Mouse (Mus musculus) kidney, adult 2 months (tissue): ENCODE data around the gene Hoxc12. TPM values are rescaled to one million over a fixed set of nuclear protein-coding genes. Genes with fewer than 3 reads are reported as not detected.
A peak's percentile ranks its signal among the peaks of the same experiment; 100 is the strongest.

Experiments
- DNase-seq: peaks from one replicate; pipeline ENCODE4 v3.0.0; 2021
- H3K27ac ChIP-seq: fragments of 200-500 bp; 2 replicates; pipeline ENCODE4 v1.5.1; 2012; ENCODE audit warnings: low read depth, low read length, control low read depth, inconsistent platforms; ENCODE audit not compliant: insufficient read depth
- H3K27me3 ChIP-seq: fragments of 200-500 bp; replicated peaks from 2 replicates; pipeline ENCODE4 v1.6.1; 2012; ENCODE audit warnings: mild to moderate bottlenecking, moderate library complexity, low read length, inconsistent platforms; ENCODE audit not compliant: control insufficient read depth, insufficient read depth
- H3K36me3 ChIP-seq: fragments of 200-500 bp; 2 replicates; pipeline ENCODE4 v1.6.1; 2012; ENCODE audit warnings: mild to moderate bottlenecking, moderate library complexity, low read length, inconsistent platforms; ENCODE audit not compliant: control insufficient read depth, insufficient read depth
- H3K4me1 ChIP-seq: fragments of 200-500 bp; 2 replicates; pipeline ENCODE4 v1.6.1; 2011; ENCODE audit warnings: low read length; ENCODE audit not compliant: control insufficient read depth, insufficient read depth
- H3K4me3 ChIP-seq: fragments of 200-500 bp; 2 replicates; pipeline ENCODE4 v1.5.1; 2011; ENCODE audit warnings: mild to moderate bottlenecking, low read depth, low read length, control low read depth; ENCODE audit not compliant: insufficient read depth
- CTCF ChIP-seq: fragments of 200-500 bp; conservative IDR thresholded peaks from 2 replicates; pipeline ENCODE4 v1.5.1; 2011; ENCODE audit warnings: low read depth, mild to moderate bottlenecking, control low read depth, low read length, moderate library complexity, mixed read lengths; ENCODE audit not compliant: insufficient read depth, insufficient read length
- POLR2A ChIP-seq: fragments of 200-500 bp; IDR thresholded peaks from one replicate; pipeline ENCODE4 v1.6.1; 2011; ENCODE audit warnings: low read depth, low read length, control low read depth
- WGBS: fragments of 180-500 bp; shearing (Covaris S2); methylation state at CpG from one replicate; pipeline ENCODE4 v1.1.7; 2018; 5-methylcytosine and 5-hydroxymethylcytosine counted together
- polyA plus RNA-seq: library from polyadenylated mRNA; depleted of rRNA; stranded (reverse); fragments of >200 nt; gene quantifications from 2 replicates; pipeline ENCODE4 v1.2.3, GENCODE M21; 2012

The Hoxc12 gene
- polyA plus RNA-seq, 1 experiment: not detected

DNA sequence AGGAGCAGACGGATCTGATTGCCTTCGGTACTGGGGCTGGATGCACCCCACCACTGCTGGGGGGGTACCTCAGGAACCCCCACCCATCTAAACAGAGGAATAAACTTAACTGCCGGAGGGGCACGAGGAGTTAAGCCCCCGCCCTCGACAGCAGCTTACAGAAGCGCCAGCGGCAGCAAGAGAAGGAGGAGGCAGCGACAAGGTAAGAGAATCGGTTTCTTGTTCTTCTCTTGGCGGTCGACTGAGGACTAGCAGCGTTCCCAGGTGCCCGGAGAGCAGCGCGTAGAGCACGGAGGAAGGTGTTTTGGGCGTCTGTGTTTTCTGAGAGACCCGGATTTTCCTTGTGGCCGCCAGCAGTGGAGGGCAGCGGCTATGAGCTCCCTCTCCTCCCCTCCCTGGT, 35.7 kb downstream of the Hoxc12 start:
- peak overlapping the region; percentile 63 for H3K27ac ChIP-seq
- H3K36me3 ChIP-seq: no peaks in the 10 kb centered on the region
- H3K4me3 ChIP-seq: peak overlapping the region; percentile 49
- TF ChIP-seq POLR2A (no peak), CTCF (no peak)
- 19% methylated on average over 21 of the region's 21 CpGs for whole genome bisulfite sequencing
- peaks cover 4% of the 10 kb centered on the region; the same call in 1 of the 2 replicates for H3K4me1 ChIP-seq
- no peaks in the 10 kb centered on the region for H3K27me3 ChIP-seq
- no peak for DNase-seq

GRCm38 (mm10) chr15:102972753-102973152, 36.2 kb downstream of the Hoxc12 start:
- WGBS: 38% methylated on average over 6 of the region's 6 CpGs
- Histone ChIP-seq H3K27me3 (no peaks in the 10 kb centered on the region), H3K27ac (peak overlapping the region; percentile 63), H3K36me3 (no peaks in the 10 kb centered on the region), H3K4me1 (peaks cover 6% of the 10 kb centered on the region; the same call in 1 of the 2 replicates), H3K4me3 (peak overlapping the region; percentile 49)
- no peak for DNase-seq
- TF ChIP-seq CTCF (no peak), POLR2A (no peak)

- H3K27me3 ChIP-seq: no peaks in the 10 kb centered on the region
- H3K4me1 ChIP-seq: peaks cover 11% of the 10 kb centered on the region; the same call in 1 of the 2 replicates
- H3K36me3 ChIP-seq: no peaks in the 10 kb centered on the region
- no peak overlapping the region for H3K27ac ChIP-seq
- WGBS: 27% methylated on average over 7 of the region's 7 CpGs
- no peak overlapping the region for H3K4me3 ChIP-seq
- peak; percentile 60 for DNase-seq
- TF ChIP-seq POLR2A: no peak
- no peak for TF ChIP-seq CTCF
Observed at GRCm38 (mm10) chr15:102975034-102975433, 38.5 kb downstream of the Hoxc12 start.

DNA sequence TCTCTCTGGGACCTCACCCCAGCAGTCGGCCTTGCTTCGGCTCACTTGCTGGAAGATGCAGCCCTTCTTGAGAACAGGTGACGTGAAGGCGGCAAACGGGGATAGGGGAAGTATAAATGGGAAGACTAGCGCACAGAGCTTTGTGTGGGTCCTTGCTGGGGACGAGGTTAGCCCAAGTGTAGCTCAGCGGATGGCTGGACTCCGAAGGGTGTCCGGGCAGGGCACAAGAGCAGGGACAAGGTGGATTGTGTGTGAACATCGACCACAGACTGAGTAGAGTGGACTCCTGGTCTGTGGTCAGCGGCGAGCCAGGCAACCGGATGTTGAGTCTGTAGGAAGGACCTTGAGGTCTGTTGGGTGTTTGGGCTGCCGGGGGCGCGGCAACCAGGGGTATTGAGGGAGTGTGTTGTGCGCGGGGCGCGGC, 39.1 kb downstream of the Hoxc12 start:
- Histone ChIP-seq H3K27ac (peak overlapping the region; percentile 79), H3K27me3 (no peaks in the 10 kb centered on the region), H3K36me3 (no peaks in the 10 kb centered on the region), H3K4me1 (peaks cover 11% of the 10 kb centered on the region), H3K4me3 (peak overlapping the region; percentile 47)
- DNase-seq: peak; percentile 67
- TF ChIP-seq POLR2A (no peak), CTCF (no peak)
- 11% methylated on average over 21 of the region's 21 CpGs for WGBS

DNA sequence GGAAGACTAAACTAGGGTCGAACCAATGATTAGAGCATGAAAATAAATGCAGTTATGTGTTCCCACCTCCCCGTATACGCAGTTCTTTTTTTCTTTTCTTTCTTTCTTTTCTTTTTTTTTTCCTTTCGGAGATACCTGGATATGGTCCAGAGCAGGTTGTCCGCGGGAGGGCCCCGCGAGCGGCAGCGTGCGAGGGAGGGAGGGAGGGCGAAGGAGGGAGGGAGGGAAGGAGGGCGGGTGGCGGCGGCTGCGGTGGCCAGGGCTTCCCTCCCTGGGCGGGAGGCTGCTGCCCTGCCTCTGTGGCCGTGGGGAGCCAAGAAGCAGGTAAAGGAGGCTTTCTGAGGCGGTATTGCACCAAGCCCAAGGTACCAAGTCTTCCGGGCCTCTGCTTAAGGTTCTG, 39.6 kb downstream of the Hoxc12 start, which contains the start of gene Hoxc9:
Gene Hoxc9 (plus strand): TSS at position 269 of the 400 bp plus-strand sequence.
- DNase-seq: no peak
- H3K27me3 ChIP-seq: no peaks in the 10 kb centered on the region
- WGBS: 2% methylated on average over 17 of the region's 20 CpGs
- H3K4me3 ChIP-seq: peak within 1 kb of the TSS; percentile 47
- H3K4me1 ChIP-seq: peaks cover 11% of the 10 kb centered on the region
- peak within 1 kb of the TSS; percentile 79 for H3K27ac ChIP-seq
- TF ChIP-seq POLR2A (no peak), CTCF (no peak)
- H3K36me3 ChIP-seq: no peaks in the 10 kb centered on the region

DNA sequence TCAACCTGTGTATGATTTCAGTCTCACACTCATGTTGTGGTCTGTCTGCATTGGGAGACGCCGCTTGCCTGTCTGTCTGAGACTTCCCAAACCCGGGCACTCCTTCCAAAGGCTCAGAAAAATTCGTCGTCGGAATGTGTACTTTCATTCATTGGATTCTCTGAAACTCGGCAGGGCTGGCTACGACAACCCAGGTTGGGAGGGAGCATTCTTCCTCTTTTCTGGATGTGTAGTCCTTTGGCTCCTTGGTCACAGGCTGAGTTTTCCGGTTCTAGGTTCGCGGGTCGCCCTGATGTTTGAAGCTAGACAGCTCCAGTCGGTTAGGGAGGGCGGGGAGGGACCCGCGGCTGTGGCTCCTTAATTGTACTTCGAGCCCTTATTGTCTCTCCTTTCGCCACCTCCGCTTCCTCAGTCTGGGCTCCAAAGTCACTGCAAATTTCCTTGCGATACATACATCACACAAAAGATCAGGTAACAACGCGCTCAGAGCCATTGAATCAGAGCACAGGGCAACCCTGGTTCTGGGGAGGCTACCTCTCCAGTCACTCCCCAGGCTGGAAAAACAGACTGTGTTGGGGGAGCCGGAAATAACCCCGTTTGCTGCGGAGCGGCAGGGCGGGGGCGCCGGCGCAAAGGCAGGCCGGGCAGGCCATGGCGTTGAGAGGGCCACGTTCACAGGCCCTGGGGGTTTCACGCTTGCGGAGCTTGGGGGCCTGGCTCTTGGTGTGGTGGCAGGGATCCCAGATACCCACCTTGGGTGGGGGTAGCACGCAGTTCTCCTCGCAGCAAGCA, 40.3 kb downstream of the Hoxc12 start:
- no peaks in the 10 kb centered on the region for H3K27me3 ChIP-seq
- WGBS: 1% methylated on average over 37 of the region's 37 CpGs
- H3K27ac ChIP-seq: peak overlapping the region; percentile 64
- H3K36me3 ChIP-seq: no peaks in the 10 kb centered on the region
- TF ChIP-seq POLR2A: no peak
- TF ChIP-seq CTCF: no peak
- H3K4me1 ChIP-seq: peaks cover 11% of the 10 kb centered on the region
- peak overlapping the region; percentile 47 for H3K4me3 ChIP-seq
- peak; percentile 58 for DNase-seq

DNA sequence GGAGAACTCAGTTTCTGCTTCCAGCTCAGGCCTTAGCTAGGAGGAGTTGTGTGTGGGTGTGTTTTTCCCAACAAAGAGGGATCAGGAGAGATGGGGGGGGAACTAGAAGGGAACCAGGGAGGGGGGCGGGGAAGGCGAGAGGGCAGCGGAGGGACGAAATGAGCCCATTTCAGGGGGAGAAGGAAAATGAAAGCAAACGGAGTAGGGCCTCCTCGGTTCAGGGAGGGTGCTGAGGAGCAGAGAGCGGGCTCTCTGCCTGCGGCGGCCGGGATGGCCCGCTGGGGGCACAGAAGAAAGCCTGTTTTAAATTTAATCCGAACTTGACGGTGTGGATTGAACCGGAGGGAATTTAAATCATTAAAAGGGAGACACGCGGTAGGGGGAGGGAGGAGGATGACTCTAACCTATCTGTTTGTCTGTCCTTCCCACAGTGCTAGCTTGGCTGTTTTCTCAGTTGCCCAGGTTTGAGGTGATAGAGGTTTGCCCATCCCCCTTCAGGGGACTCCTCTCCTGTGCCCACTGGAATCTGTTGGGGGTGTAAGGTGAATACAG, 40.9 kb downstream of the Hoxc12 start:
- H3K4me3 ChIP-seq: peak overlapping the region; percentile 47
- DNase-seq: no peak
- 13% methylated on average over 16 of the region's 16 CpGs for WGBS
- no peaks in the 10 kb centered on the region for H3K27me3 ChIP-seq
- peak overlapping the region; percentile 64 for H3K27ac ChIP-seq
- peaks cover 11% of the 10 kb centered on the region for H3K4me1 ChIP-seq
- no peaks in the 10 kb centered on the region for H3K36me3 ChIP-seq
- no peak for TF ChIP-seq CTCF
